Mouse (Mus musculus): Measurements from ENCODE around the gene Fjx1. TPM values are rescaled to one million over a fixed set of nuclear protein-coding genes. Genes with fewer than 3 reads are reported as not detected.

Fjx1 gene
- total and polyA plus RNA-seq, 2 experiments from 2014 or later: 38.9 to 86.6 TPM

GRCm38 (mm10) chr2:102449630-102450247, 2.6 kb downstream of the Fjx1 start:
- 2% methylated on average over 17 of the region's 17 CpGs for WGBS
- peaks cover 3% of the 10 kb centered on the region; the same call in 1 of the 2 replicates for H3K4me1 ChIP-seq (ENCODE audit: insufficient read depth)
- H3K4me2 ChIP-seq (ENCODE audit: low read depth): peak overlapping the region; percentile 95
- no peaks in the 10 kb centered on the region for H3K27me3 ChIP-seq (ENCODE audit: insufficient read depth, low read length)
- H3K9me3 ChIP-seq (ENCODE audit: low read length): no peaks in the 10 kb centered on the region
- H3K4me3 ChIP-seq (ENCODE audit: low read depth, low read length): peak overlapping the region; percentile 77
- H3K9ac ChIP-seq: peak overlapping the region; percentile 82
- H3K27ac ChIP-seq (ENCODE audit: low read depth, low read length): peak overlapping the region; percentile 94
- DNase-seq: peak; percentile 68
- no peaks in the 10 kb centered on the region for H3K36me3 ChIP-seq (ENCODE audit: insufficient read depth)
- ATAC-seq: peak; percentile 37
- no peak for TF ChIP-seq CTCF (IDR thresholded peaks at IDR 0.05; ENCODE audit: low read depth)

GRCm38 (mm10) chr2:102449056-102449455, 3.2 kb downstream of the Fjx1 start:
- ATAC-seq (no peak), DNase-seq (no peak)
- Histone ChIP-seq H3K36me3 (ENCODE audit: insufficient read depth) (no peaks in the 10 kb centered on the region), H3K27me3 (ENCODE audit: insufficient read depth, low read length) (no peaks in the 10 kb centered on the region), H3K4me1 (ENCODE audit: insufficient read depth) (peaks cover 3% of the 10 kb centered on the region; the same call in 1 of the 2 replicates), H3K4me3 (ENCODE audit: low read depth, low read length) (peak overlapping the region; percentile 77), H3K9ac (0 out of 2 replicates have a peak overlapping the region, but pooled peaks have one; percentile 25), H3K4me2 (ENCODE audit: low read depth) (peak overlapping the region; percentile 95), H3K9me3 (ENCODE audit: low read length) (no peaks in the 10 kb centered on the region), H3K27ac (ENCODE audit: low read depth, low read length) (no peak overlapping the region)
- no peak for TF ChIP-seq CTCF (IDR thresholded peaks at IDR 0.05; ENCODE audit: low read depth)
- WGBS: 7% methylated on average over 1 of the region's 1 CpGs

- Histone ChIP-seq H3K4me1 (ENCODE audit: insufficient read depth) (peaks cover 3% of the 10 kb centered on the region; the same call in 1 of the 2 replicates), H3K4me3 (ENCODE audit: low read depth, low read length) (no peak overlapping the region), H3K36me3 (ENCODE audit: insufficient read depth) (no peaks in the 10 kb centered on the region), H3K27ac (ENCODE audit: low read depth, low read length) (no peak overlapping the region), H3K4me2 (ENCODE audit: low read depth) (0 out of 2 replicates have a peak overlapping the region, but pooled peaks have one; percentile 95), H3K27me3 (ENCODE audit: insufficient read depth, low read length) (no peaks in the 10 kb centered on the region), H3K9me3 (ENCODE audit: low read length) (no peaks in the 10 kb centered on the region), H3K9ac (no peak overlapping the region)
- 58% methylated on average over 7 of the region's 7 CpGs for WGBS
- DNase-seq: no peak
- no peak for ATAC-seq
- no peak for TF ChIP-seq CTCF (IDR thresholded peaks at IDR 0.05; ENCODE audit: low read depth)
Measured at GRCm38 (mm10) chr2:102447831-102448230, 4.5 kb downstream of the Fjx1 start.

- H3K36me3 ChIP-seq (ENCODE audit: insufficient read depth): no peaks in the 10 kb centered on the region
- H3K9ac ChIP-seq: no peak overlapping the region
- no peak for TF ChIP-seq CTCF (IDR thresholded peaks at IDR 0.05; ENCODE audit: low read depth)
- WGBS: 84% methylated on average over 4 of the region's 4 CpGs
- no peak overlapping the region for H3K4me3 ChIP-seq (ENCODE audit: low read depth, low read length)
- ATAC-seq: no peak
- peaks cover 3% of the 10 kb centered on the region; the same call in 1 of the 2 replicates for H3K4me1 ChIP-seq (ENCODE audit: insufficient read depth)
- no peak for DNase-seq
- no peaks in the 10 kb centered on the region for H3K27me3 ChIP-seq (ENCODE audit: insufficient read depth, low read length)
- H3K27ac ChIP-seq (ENCODE audit: low read depth, low read length): no peak overlapping the region
- H3K9me3 ChIP-seq (ENCODE audit: low read length): no peaks in the 10 kb centered on the region
- H3K4me2 ChIP-seq (ENCODE audit: low read depth): no peak overlapping the region
Measured at GRCm38 (mm10) chr2:102446851-102447250, 5.4 kb downstream of the Fjx1 start.

- Histone ChIP-seq H3K36me3 (ENCODE audit: insufficient read depth) (no peaks in the 10 kb centered on the region), H3K27me3 (ENCODE audit: insufficient read depth, low read length) (no peaks in the 10 kb centered on the region), H3K4me3 (ENCODE audit: low read depth, low read length) (no peak overlapping the region), H3K9me3 (ENCODE audit: low read length) (no peaks in the 10 kb centered on the region), H3K4me2 (ENCODE audit: low read depth) (no peak overlapping the region), H3K27ac (ENCODE audit: low read depth, low read length) (no peak overlapping the region), H3K9ac (no peak overlapping the region), H3K4me1 (ENCODE audit: insufficient read depth) (no peaks in the 10 kb centered on the region)
- 23% methylated on average over 8 of the region's 8 CpGs for WGBS
- DNase-seq: no peak
- no peak for ATAC-seq
- TF ChIP-seq CTCF (IDR thresholded peaks at IDR 0.05; ENCODE audit: low read depth): no peak
Measured at GRCm38 (mm10) chr2:102437357-102438030, 14.8 kb downstream of the Fjx1 start.

GRCm38 (mm10) chr2:102433879-102434278, 18.4 kb downstream of the Fjx1 start:
- no peaks in the 10 kb centered on the region for H3K36me3 ChIP-seq (ENCODE audit: insufficient read depth)
- no peak overlapping the region for H3K27ac ChIP-seq (ENCODE audit: low read depth, low read length)
- ATAC-seq (no peak), DNase-seq (no peak)
- no peak overlapping the region for H3K4me3 ChIP-seq (ENCODE audit: low read depth, low read length)
- H3K27me3 ChIP-seq (ENCODE audit: insufficient read depth, low read length): no peaks in the 10 kb centered on the region
- 100% methylated on average over 1 of the region's 1 CpGs for WGBS
- TF ChIP-seq CTCF (IDR thresholded peaks at IDR 0.05; ENCODE audit: low read depth): no peak
- H3K4me1 ChIP-seq (ENCODE audit: insufficient read depth): no peaks in the 10 kb centered on the region
- H3K4me2 ChIP-seq (ENCODE audit: low read depth): no peak overlapping the region
- no peak overlapping the region for H3K9ac ChIP-seq
- no peaks in the 10 kb centered on the region for H3K9me3 ChIP-seq (ENCODE audit: low read length)

- peak; percentile 61 for ATAC-seq
- Histone ChIP-seq H3K4me3 (ENCODE audit: low read depth, low read length) (no peak overlapping the region), H3K4me1 (ENCODE audit: insufficient read depth) (no peaks in the 10 kb centered on the region), H3K9ac (no peak overlapping the region), H3K4me2 (ENCODE audit: low read depth) (no peak overlapping the region), H3K9me3 (ENCODE audit: low read length) (no peaks in the 10 kb centered on the region), H3K27ac (ENCODE audit: low read depth, low read length) (no peak overlapping the region), H3K27me3 (ENCODE audit: insufficient read depth, low read length) (no peaks in the 10 kb centered on the region), H3K36me3 (ENCODE audit: insufficient read depth) (no peaks in the 10 kb centered on the region)
- no peak for TF ChIP-seq CTCF (IDR thresholded peaks at IDR 0.05; ENCODE audit: low read depth)
- DNase-seq: peak; percentile 33
- 28% methylated on average over 4 of the region's 4 CpGs for WGBS
Measured at GRCm38 (mm10) chr2:102431084-102431483, 21.2 kb downstream of the Fjx1 start.
